ENCODE assay signal across 8 mouse cellular contexts in the genomic region with DNA sequence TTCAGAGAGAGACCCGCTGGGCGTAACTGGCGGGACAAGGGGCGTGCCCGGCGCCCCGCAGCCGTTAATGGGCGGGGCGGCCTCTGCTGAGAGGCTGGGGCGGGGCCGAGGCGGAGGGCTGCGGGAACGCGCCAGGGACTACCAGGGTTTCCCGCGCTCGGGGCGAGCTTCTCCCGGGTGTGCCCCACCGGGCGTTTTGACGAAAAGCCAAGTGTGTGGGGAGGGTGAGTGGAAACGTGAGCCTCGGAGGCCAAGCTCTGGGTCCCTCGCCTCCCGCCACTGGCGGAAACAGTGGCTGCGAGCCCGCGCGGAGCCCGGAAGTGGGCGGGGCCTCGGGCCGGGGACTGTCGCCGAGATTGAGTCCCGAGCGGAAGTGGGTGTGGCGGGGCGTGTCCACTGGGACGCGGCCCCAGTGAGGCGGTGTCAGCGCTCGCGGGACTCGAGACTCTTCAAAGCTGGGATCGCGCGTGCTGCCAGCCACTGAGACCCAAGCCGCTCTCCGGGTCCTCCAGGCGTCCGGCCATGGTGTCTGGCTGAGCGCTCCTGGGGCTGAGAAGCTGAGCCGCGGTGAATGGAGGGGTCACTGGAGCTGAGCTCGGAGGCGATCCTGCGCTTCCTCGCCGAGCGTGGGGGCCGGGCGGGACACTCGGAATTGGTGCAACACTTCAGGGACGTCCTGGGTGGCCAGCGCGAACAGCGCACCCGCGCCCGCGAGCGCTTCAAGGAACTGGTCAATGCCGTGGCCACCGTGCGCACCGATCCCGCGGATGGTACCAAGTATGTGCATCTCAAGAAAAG. TPM values are rescaled to one million over a fixed set of nuclear protein-coding genes. Genes with fewer than 3 reads are reported as not detected.
DNase-seq lines count a peak whose midpoint lies in the region; ATAC-seq lines count a peak whose summit lies in the region.

TSS of gene Sept10 (minus strand) at position 375 of the 798 bp plus-strand sequence.
TSS of gene Sowahc (plus strand) at position 481 of the 798 bp plus-strand sequence.

- H3K4me1 ChIP-seq in embryonic facial prominence, embryonic 12.5 days: peaks cover 11% of the 10 kb centered on the region; the same call in 1 of the 2 replicates
- H3K4me1 ChIP-seq in midbrain, embryonic 11.5 days (ENCODE audit: control insufficient read depth, insufficient read depth, low read length): peaks cover 15% of the 10 kb centered on the region

- no peaks in the 10 kb centered on the region for H3K9me3 ChIP-seq in embryonic facial prominence, embryonic 12.5 days
- H3K9me3 ChIP-seq in midbrain, embryonic 11.5 days (ENCODE audit: control insufficient read depth, low read length): no peaks in the 10 kb centered on the region

- peak within 1 kb of the TSS; percentile 93 for H3K27ac ChIP-seq in embryonic facial prominence, embryonic 12.5 days
- H3K27ac ChIP-seq in midbrain, embryonic 11.5 days (ENCODE audit: low read depth, low read length): peak within 1 kb of the TSS; percentile 98

- H3K36me3 ChIP-seq in embryonic facial prominence, embryonic 12.5 days: no peaks in the 10 kb centered on the region
- no peaks in the 10 kb centered on the region for H3K36me3 ChIP-seq in midbrain, embryonic 11.5 days (ENCODE audit: control insufficient read depth, insufficient read depth, low read length)

- ATAC-seq in embryonic facial prominence, embryonic 12.5 days (ENCODE audit: insufficient number of reproducible peaks, insufficient read depth, low FRiP score, low TSS enrichment): peak; percentile 91
- peak; percentile 96 for ATAC-seq in midbrain, embryonic 11.5 days (ENCODE audit: low FRiP score)

- peak within 1 kb of the TSS; percentile 63 for H3K4me3 ChIP-seq in embryonic facial prominence, embryonic 12.5 days
- H3K4me3 ChIP-seq in midbrain, embryonic 11.5 days (ENCODE audit: low read depth, low read length): peak within 1 kb of the TSS; percentile 76

- intact Hi-C loops in left cerebral cortex, postnatal 4 days (cut with DNase I): loop anchor here (10.0 kb wide), 1 partner anchor 63 kb away; no protein-coding TSS in a partner anchor

- no peaks in the 10 kb centered on the region for H3K27me3 ChIP-seq in embryonic facial prominence, embryonic 12.5 days
- no peaks in the 10 kb centered on the region for H3K27me3 ChIP-seq in midbrain, embryonic 11.5 days (ENCODE audit: control insufficient read depth, insufficient read depth, low read length)

- H3K9ac ChIP-seq in embryonic facial prominence, embryonic 12.5 days: peak within 1 kb of the TSS; percentile 83
- H3K9ac ChIP-seq in midbrain, embryonic 11.5 days (ENCODE audit: low read length): peak within 1 kb of the TSS; percentile 87

- DNase-seq in adrenal gland, postnatal 36 days: peak; percentile 99 to 100
- DNase-seq in heart, adult 11 months: peak; percentile 100
- peak; percentile 96 for DNase-seq in kidney, adult 11 months
- peak; percentile 98 for DNase-seq in left cerebral cortex, postnatal 4 days
- DNase-seq in midbrain, embryonic 11.5 days (ENCODE audit: low spot score, missing footprints): peak; percentile 100
- DNase-seq in right cerebral cortex, postnatal 4 days: peak; percentile 97
- DNase-seq in yolk sac, embryonic 10.5 days (ENCODE audit: low spot score): peak; percentile 95

- peak within 1 kb of the TSS; percentile 96 for H3K4me2 ChIP-seq in embryonic facial prominence, embryonic 12.5 days (replicated peaks)
- H3K4me2 ChIP-seq in midbrain, embryonic 11.5 days: peak within 1 kb of the TSS; percentile 99

- under 1% methylated on average over 84 of the region's 84 CpGs for WGBS in embryonic facial prominence, embryonic 12.5 days
- under 1% methylated on average over 80 of the region's 84 CpGs for WGBS in midbrain, embryonic 11.5 days

RNA-seq across cellular contexts. Expression of gene Sept10, which starts in this region (rescaled TPM):
- total RNA-seq in adrenal gland, postnatal 36 days (2021): 10 to 100 TPM; 42.4 to 61.2 TPM
- polyA plus RNA-seq in embryonic facial prominence, embryonic 12.5 days (2016; fragmentation: Nextera tagmentation; extraction: Ambion mirVana): 32.1 and 36.8 TPM in 2 replicates
- 10 to 100 TPM; 16.7 to 18.4 TPM for total RNA-seq in left cerebral cortex, postnatal 4 days (2021)
- 28.8 and 29.3 TPM in 2 replicates for polyA plus RNA-seq in midbrain, embryonic 11.5 days (2014; fragmentation: Nextera tagmentation; extraction: Ambion mirVana)

RNA-seq across cellular contexts. Expression of gene Sowahc, which starts in this region (rescaled TPM):
- 10 to 100 TPM; 32.1 to 34.5 TPM for total RNA-seq in adrenal gland, postnatal 36 days (2021)
- polyA plus RNA-seq in embryonic facial prominence, embryonic 12.5 days (2016; fragmentation: Nextera tagmentation; extraction: Ambion mirVana): 15.1 and 16.6 TPM in 2 replicates
- 10 to 100 TPM; 15.0 to 17.7 TPM for total RNA-seq in left cerebral cortex, postnatal 4 days (2021)
- 10.0 and 14.3 TPM in 2 replicates for polyA plus RNA-seq in midbrain, embryonic 11.5 days (2014; fragmentation: Nextera tagmentation; extraction: Ambion mirVana)

Comparison
In these comparisons a context has a peak if more than half of its experiments do, and no peak if none do; other contexts are left out.
1. Peak in every context shown above with its lines: DNase-seq, ATAC-seq, H3K4me3 ChIP-seq and H3K27ac ChIP-seq.